Mouse (Mus musculus): ENCODE data around the gene Atp8a2.

- TF ChIP-seq CHD2 (IDR thresholded peaks at IDR 0.05; ENCODE audit: low read depth, low read length), result no peak
- TF ChIP-seq ZC3H11A (IDR thresholded peaks at IDR 0.05; ENCODE audit: borderline replicate concordance, low read depth, low read length), result no peak
- TF ChIP-seq HCFC1 (IDR thresholded peaks at IDR 0.05; ENCODE audit: borderline replicate concordance, insufficient read depth, low read length), result no peak
- TF ChIP-seq MAFK (IDR thresholded peaks at IDR 0.05; ENCODE audit: insufficient read depth, low read depth, low read length), result no peak
Measured at GRCm38 (mm10) chr14:59644166-59644565, 552.8 kb downstream of the Atp8a2 start.
